Mouse (Mus musculus) C2C12 (cell line): ENCODE measurements around the gene Kdm5b.

Experiments
- CEBPB ChIP-seq: IDR thresholded peaks from one replicate; pipeline ENCODE4 v1.6.1; 2011; ENCODE audit warnings: low read depth, mild to moderate bottlenecking, control low read depth, moderate library complexity
- CTCF ChIP-seq: IDR thresholded peaks from one replicate; pipeline ENCODE4 v1.5.1; 2011; ENCODE audit not compliant: control insufficient read depth, insufficient read depth, insufficient read length
- MAX ChIP-seq: IDR thresholded peaks from one replicate; pipeline ENCODE4 v1.6.1; 2011; ENCODE audit warnings: mild to moderate bottlenecking, control low read depth
- MYOD1 ChIP-seq: IDR thresholded peaks from one replicate; pipeline ENCODE4 v1.6.1; 2011; ENCODE audit warnings: low read depth; ENCODE audit not compliant: control insufficient read depth, insufficient read length
- MYOG ChIP-seq: IDR thresholded peaks from one replicate; pipeline ENCODE4 v1.6.1; 2011; ENCODE audit not compliant: control insufficient read depth, insufficient read length; ENCODE audit errors: extremely low read depth
- USF1 ChIP-seq: IDR thresholded peaks from one replicate; pipeline ENCODE4 v1.6.1; 2011; ENCODE audit warnings: low read depth, mild to moderate bottlenecking, control low read depth, moderate library complexity

GRCm38 (mm10) chr1:134540610-134541009 lies 19.4 kb upstream of the Kdm5b start:
- TF ChIP-seq CTCF (no peak), MYOD1 (no peak), CEBPB (no peak), MAX (no peak), USF1 (no peak), MYOG (no peak)
